Mouse (Mus musculus): ENCODE measurements around the gene Fyn.

Gene Fyn

DNA sequence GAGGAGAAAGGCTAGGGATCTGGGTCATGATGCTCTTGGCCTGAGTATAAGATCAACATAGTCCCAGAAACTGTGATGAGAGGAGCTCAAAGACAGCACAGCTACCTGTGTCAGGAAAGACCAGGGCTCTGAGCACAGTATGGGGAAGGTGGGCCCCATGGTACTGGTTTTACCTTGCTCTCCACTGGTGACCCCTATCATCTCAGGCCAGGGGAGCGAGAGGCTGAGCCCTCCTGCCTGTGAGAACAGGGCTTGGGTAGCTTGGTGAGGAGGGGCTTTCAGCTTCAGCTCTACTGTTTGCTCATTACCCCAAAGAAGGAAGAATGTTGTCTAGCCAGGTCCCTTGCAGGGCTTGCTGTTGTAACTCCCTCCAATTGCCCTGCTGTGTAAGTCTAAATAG, 45.4 kb downstream of the Fyn start:
- DNase-seq = no peak

DNA sequence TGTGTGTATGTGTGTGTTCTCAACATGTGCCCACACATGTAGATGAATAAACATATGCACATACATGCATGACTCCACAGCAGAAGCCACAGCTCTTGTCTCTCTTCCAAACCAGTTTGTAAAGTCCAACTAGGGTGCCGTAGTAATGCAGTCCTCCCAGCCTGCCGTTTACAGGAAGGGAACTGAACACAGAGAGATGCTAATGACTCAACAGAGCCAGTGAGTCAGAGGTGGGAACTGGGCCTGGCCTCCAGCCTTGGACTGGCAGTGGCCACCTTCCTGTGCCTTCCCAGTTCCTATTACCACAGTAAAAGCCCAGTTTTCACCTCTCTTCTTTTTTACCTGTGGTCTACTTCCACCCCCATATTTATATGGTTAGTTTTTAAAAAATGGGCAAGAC, 46.9 kb downstream of the Fyn start:
- DNase-seq = peak; percentile 65

DNA sequence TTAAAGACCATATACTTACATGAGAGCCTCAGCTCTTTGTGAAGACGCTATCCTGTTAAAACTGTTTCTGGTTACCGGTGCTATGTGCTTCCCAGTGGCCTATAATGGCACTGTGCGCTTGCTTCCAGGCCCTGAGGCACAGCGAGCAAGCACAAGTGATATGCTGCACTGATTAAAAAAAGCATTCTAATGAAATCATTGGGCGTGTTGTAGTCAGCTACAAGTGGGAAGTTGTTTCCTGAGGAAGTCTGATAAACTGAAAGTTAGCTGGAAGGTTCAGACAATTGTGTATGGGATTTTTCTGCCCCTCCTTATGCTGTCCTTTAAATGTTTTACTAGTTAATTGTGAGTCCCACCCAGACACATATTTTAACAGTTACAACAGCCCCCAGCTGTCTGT, 49.0 kb downstream of the Fyn start:
- no peak for DNase-seq

DNA sequence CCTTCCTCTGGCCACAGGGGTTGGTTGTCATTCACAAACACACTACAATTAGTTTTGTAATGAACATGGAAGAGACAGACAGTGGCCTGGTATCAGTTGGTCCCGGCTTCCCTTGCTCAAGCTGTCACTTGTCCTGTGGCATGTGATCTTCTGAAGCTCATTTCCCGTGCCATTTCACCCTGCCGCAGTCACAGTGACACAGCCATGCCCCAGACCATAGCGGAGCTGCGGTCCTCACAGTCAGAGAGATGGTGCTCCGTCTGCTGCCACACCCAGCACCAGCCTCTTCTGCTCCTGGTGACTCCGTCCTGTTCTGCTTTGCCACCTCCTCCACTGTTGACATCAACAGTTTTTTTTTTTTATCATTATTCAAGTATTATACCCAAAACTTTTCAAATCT, 49.7 kb downstream of the Fyn start:
- no peak for DNase-seq

DNA sequence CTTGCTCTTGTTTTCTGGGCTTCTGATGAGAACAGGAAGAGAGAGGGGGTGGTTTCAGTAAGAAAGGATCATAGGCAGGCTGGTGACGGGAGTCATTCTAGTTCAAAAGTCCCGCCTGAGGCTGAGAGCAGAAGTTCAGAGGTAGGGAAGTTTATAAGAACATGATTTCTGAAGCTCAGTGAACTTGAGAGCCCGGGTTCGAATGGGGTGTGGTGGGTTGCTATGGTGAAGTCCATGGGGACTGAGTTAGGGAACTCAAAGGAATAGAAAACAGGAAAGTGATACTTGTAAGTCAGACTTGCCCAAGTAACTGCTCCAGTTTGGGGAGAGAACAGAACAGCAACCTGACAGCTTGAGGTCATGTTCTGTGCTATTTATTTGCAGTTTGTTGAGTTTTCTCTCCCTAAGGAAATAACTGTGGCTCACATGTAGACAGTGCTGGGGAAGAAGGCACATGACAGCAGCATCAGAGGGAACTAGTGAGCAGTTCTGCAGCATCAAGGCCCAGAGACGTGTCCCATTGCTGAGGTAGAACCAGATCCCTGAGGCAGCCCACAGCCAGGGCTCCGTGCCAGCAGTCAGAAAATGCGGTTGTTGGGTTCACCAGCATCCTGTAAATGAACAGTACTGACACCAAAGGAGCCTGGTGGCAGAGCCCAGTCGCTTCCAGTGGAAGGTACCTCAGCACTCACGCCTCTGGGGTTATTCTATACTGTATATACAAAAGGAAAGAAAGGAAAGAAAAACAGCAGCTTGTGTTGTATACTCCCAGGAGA, 52.4 kb downstream of the Fyn start:
- DNase-seq = peak; percentile 70

DNA sequence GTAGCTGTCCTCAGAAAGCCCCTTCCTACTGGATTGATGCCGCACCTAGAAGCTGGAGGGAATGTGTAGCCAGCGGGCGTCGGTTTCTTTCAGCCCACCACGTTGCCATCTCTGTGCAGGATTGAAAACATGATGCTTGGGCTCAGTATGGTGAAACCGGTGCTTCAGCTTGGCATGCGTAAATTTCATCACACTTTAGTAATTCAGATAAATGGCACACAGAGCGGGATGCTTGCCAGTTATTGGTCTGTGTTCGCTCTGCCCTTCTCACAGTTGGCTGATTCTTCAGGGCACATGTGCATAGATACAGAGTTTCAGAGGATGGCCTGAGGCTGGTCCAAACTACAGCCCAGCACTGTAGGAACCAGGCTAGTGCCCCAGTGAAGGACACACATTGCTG, 53.1 kb downstream of the Fyn start:
- no peak for DNase-seq

DNA sequence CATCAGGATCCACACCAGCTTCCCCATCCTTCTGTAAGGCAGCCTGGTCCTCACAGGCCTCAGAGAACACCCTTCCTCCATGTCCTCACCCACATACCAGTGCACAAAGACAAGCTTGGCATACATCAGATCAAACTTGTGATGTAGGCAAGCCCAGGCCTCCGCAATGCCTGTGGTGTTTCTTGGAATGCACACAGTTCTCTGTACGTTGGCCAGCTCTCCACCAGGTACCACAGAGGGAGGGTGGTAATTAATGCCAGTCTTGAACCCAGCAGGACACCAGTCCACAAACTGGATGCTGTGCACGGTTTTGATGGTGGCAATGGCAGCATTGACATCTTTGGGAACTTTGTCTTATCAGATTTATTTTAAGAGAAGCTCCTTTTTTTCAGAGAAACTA, 56.0 kb downstream of the Fyn start:
- DNase-seq = peak; percentile 65

DNA sequence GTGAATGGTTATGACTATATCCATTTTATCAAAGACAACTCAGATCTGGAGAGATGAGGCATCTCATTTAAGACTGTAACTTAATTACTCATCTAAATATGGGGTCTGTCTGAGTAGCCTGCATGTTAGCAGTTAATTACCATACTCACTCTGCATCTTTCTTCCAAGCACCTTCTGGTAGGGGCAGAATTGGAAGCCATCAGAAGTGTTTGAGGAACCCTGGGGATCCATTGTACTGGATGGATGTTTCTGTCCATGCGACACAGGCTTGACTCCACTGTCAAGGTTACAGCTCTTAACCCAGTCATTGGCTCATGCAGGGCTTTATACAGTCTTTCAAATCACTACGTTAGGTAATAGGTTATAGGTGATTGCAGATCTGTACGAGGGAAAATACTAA, 57.4 kb downstream of the Fyn start:
- no peak for DNase-seq

DNA sequence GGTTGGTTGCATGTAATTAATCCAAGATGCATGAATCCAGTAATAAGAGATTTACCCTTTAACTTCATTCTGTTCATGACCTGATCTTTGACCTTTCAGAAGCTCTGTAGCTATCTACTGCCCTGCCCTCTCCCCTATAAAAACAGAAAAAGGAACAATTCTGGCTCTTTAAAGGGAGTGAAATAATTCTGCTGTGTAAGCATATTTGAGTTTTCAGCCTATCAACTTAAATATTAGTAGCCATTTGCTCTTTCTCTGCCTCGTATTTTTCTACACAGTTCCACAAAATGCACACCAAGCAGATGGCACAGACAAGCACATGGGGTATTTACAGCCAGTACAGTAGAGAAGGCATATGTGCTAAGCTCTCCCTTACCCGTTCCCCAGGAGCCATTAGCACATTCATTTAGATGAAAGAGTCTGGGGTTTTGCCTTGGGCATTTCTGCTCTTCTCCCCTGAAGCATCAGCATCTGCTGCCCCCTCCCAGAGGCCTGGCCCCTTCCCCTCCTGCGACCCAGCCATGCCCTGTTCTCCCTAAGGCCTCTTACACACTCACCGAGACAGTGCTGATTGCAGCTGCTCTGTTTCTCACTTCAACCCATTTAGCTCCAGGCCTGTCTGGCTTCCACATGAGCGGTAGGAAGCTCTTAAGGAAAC, 58.3 kb downstream of the Fyn start:
- DNase-seq = peak; percentile 49

DNA sequence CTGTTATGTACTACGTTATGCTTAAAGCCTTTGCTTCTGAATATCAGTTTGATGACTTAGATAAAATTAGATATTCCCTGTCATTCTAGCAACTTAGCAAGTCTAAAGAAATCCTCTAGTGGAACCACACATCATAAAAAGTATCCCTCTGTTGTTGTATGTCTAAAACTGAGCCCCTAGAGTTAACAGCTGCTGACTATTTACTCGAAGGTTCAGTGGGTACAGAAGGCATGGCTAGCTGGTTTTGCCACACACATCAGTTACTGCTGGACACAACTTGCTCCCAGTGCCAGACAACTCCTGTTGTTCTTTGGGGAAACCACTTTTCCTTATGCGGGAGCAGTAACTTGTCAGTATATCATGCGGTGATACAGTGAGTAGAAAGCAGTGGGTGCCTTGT, 61.0 kb downstream of the Fyn start:
- no peak for DNase-seq

DNA sequence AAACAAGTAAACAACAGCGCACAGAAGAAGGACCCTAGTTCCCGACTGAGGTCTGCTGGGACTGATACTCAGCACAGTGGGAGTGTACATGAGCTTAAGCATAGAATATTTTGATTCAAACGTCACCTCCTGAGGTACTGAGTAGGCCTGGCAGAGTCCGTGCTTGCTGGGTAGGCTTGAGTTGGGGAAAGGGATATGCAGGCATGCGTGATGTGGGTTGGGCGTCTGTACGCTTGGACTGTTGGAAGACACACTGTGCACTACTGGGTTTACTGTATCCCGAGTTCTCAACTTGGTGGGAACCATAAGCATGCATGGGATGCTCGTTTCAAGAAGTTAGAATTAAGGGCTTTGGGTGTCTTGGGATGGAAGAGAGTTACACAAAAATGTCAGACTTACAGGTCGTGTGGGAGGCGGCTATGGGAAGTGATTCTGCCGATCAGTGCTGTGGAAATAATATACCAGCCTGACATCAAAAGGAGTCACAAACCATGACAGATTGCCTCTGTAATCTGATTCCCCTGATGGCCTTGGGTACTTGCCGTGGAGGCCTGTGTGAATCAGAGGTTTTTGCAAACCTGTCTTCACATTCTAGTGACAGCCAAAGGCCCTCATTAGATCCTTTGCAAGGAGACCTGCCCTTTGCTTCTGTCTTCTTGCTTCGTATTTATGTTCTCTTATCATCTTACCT, 61.6 kb downstream of the Fyn start:
- DNase-seq = no peak

DNA sequence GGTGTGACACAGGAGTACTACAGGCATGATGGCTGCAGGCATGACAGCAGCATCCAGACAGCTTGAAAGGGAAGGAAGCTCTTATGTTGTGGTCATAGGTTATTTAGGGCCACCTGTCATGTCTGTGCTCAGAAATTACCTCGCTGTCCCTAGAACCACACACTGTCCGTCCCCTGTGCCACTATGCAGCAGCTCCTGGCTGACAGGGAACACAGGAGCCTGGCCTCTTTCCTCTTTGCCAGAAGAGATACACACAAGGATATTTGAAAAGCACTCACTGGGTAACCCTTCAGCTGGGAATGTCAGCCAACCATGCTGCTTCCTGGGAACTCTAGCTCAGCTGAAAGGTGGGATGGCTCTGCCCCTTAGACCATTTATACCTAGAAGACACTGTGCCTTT, 62.6 kb downstream of the Fyn start:
- DNase-seq = no peak

DNA sequence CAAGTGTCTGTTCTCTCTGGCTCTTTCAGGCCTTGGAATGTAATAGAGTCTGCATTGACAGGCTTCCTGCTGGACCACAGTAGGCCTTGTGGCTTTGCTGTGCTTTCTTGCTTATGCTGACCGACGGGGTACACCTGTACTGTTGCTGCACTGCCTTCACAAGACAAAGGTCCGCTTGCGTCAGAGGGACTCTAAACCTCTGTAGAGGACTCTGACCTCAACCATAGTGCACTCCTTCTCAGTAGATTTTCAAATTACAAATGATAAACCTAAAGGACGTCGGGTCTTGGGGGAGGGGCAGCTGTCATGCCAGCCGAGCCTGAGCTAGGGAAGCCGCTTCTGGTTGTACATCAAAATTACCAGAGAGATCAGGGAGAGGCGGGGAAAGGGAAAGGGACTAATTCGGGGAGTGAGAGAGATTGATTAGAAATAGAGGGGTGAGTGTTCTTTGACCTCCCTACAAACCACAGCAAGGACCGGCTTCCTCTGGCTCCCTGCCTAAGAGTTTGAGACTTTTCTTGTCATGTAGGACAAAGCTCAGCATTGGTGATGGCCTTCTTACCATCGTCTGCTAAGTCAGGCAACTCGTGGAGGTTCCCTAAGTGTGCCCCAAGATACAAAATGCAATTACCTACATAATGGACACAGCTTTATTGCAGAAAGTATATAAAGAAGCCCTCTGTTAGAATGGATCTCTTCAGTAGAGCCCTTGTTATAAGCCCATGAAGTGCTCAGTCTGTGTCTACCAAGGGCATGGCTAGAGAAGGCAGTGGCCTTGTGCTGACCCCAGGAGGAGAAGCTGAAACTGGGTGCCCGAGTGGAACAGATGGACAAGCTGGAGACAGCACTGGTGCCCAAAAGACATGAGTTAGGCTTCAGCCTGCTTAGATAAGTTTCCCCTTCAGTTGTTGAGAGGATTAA, 64.3 kb downstream of the Fyn start:
- DNase-seq = no peak

DNA sequence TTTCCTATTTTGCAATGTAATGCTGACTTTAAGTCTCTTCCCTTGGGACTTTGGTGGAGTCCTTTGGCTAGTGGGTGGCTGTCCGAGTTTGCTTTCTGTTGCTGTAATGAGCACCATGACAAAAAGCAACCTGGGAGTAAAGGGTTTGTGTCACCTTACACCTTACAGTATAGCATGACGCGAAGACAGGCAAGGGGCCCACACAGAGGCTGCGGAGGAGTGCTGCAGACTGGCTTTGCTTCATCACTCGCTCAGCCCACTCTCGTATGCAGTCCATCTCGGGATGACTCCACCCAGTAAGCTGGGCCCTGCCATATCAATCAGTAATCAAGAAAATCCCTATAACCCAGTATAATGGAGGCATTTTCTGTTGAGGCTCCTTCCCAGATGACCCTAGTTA, 65.2 kb downstream of the Fyn start:
- DNase-seq = no peak

DNA sequence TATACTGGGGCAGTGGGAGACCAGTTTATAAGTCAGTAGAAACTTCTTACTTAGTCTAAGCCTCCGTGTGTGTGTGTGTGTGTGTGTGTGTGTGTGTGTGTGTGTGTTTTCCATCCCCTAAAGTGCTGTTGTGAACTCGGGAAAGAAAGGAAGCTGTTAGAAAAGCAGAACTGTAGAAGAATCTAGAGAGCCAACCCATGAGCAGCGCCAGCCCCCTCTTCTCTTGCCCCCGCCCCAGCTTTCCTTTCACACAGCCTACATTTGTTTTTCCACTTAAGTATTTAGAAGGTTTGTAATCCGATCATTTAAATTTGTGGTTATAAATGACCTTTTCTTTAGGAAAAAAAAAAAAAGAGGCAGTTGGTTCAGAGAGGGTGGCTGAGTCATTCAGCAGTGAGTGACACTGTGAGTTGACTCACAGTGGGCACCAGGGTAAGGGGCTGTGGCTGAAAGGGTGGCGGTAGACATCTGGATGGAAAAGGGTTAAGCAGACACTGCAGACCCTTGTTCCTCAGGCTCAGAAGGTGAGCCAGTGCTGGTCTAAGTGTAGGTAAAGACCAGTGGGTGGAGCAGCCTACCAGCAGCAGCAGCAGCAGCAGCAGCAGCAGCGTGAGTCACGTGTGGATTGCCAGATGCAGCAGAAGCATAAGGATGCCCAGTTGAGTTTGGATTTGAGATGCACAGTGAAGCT, 66.2 kb downstream of the Fyn start:
- no peak for DNase-seq

DNA sequence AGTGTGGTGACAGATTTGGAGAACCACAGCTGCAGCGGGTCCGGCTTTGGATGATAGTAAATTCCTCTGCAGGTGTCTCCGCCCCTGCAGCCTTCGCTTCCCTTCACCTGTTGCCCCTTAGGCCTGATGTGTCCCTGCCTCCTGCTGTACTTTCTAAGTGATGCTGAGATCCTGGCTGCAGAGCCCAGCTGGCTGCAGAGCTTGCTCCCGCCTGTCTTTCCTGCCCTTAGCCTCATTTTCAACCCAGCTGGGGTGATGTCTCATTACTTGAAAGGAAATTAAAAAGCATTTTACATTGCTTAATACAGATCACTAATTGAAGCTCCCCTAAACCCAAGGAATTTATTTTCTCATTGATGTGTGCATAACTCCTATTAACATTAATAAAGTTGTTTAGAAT, 70.2 kb downstream of the Fyn start:
- no peak for DNase-seq

DNA sequence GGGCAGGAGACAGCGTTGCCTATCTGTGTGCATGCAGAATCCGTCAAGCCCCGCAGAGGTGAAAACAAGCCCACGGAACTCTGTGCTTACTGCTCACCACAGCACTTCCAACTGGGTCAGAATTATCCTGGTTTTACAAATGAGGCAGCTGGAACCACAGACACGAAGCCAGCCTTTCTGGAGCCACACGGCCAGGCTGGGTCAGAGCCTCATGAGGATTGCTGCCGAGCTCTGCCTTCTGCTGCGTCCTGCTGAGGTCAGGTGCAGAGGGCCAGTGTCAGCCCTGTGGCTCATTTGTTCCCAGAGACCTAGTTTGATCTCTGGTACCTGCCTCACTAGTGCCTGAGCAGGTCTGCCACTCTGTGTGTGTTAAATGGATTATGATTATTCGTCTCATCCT, 71.9 kb downstream of the Fyn start:
- DNase-seq = peak; percentile 58

DNA sequence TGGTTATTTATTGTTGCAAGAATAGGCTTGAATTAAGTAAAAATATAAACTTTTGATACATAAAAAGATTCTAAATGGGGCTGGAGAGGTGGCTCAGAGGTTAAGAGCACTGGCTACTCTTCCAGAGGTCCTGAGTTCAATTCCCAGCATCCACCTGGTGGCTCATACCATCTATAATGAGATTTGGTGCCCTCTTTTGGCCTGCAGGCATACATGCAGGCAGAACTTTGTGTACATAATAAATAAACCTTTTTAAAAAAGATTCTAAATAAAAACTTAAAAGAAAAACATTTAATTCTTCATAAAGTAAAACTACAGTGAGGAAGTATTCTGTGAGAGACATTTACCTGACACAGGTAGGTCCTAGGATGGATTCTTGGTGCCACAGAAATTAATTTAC, 73.0 kb downstream of the Fyn start:
- no peak for DNase-seq

DNA sequence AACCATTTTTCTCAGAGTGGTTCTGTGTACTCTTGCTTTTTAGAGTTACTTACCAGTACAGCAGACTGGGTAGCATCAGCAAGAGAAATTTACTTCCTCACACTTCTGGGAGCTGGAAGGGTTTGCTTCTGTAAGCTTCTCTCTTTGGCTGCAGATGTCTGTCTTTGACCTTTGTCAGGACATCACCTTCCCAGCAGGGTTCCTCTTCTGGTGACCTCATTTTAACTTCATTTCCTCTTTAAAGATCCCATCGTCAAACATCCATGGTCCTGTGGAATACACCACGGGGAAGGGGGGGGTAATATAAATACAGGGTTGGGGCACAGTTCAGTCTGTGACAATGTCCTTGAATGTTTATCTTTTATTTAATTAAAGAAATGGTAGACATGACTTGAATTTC, 74.5 kb downstream of the Fyn start:
- DNase-seq = no peak

DNA sequence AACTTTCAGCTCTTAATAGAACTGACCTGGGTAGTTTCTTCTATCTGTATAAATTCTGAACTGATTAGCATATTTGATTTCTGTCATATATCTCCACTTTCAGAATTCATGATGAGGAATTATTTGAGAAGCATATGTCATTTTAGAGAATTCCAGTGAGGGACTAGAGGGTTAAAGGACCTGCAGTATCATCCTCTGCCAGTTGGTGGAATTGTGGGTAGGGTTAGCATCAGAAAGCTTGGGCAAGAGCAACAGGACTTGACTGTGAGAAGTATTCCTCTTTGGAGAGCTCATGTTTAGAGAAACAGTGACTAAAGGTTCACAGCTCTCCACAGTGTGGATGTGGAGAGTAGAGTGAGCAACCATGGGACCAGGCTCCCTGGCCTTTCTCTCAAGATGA, 75.3 kb downstream of the Fyn start:
- no peak for DNase-seq

DNA sequence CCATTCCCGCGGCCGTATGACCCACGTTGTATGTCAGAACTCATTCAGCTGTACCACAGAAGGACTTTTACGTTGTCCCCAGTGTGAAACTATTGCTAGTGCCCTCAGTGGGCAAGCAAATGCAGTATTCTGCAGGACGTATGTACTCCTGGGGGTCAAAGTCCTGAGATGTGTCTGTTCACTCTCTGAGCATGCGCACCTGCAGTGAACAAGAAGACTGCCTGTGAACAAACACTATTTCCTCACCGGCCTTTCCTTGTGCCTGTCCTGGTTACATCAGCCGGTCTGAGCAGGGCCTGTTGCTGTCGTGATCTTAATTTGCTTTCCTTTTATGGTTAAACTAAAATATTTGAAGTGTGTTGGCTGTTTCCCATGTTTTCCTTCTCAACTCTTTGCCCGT, 77.2 kb downstream of the Fyn start:
- no peak for DNase-seq

DNA sequence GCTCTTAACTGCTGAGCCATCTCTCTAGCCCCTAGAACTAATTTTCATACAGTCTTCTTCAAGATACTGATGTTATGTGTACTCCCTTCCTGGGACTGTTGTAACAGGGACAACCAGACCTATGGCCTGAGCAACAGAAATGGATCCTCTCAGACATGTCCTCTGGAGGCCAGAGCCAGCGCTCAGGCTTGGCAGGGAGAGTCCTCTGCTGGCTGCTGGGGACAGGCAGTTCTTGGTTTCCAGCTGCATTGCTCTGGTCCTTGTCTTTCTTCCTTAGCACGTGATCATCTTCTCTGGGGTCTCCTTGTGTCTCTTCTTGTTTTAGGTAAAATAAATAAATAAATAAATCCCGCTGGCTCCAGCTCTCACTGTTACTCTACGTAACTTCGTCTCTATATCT, 78.1 kb downstream of the Fyn start:
- DNase-seq = no peak

DNA sequence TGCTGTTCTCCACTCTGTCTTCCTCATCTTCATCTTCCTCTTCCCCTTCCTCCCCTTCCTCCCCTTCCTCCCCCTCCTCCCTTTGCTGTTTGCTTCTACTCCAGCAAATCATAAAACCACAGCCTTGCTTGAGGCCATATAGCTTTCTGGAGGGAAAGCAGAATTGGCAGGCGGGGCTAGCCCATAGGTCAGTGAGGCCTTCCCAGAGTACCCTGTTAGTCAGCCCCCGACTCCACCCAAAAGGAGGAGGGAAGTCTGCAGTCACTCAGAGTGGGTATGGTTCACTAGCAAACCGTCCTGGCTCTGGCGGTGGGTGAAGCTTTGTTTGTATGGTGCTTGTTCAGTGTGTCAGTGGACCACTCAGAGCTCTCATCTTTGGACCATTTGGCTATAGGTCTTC, 80.5 kb downstream of the Fyn start:
- DNase-seq = no peak
